Mouse (Mus musculus) bone marrow macrophage, adult 2 months (primary cell): ENCODE results near the gene Tanc1.

Experiments
- CTCF ChIP-seq: IDR thresholded peaks from 2 replicates; pipeline ENCODE4 v1.5.1; 2012; ENCODE audit warnings: low read depth, mild to moderate bottlenecking, low read length, moderate library complexity
- POLR2A ChIP-seq: IDR thresholded peaks from 2 replicates; pipeline ENCODE4 v1.6.1; 2012; ENCODE audit warnings: mild to moderate bottlenecking, low read depth, low read length, borderline replicate concordance

- TF ChIP-seq POLR2A (no peak), CTCF (no peak)
Observed at GRCm38 (mm10) chr2:59653306-59654165, 41.7 kb downstream of the Tanc1 start.
